In genomic region chr13:80885103-80885833, GRCm38 (mm10) we compare ENCODE assay signal across 8 mouse cellular contexts. TPM values are rescaled to one million over a fixed set of nuclear protein-coding genes. Genes with fewer than 3 reads are reported as not detected.
DNase-seq lines count a peak whose midpoint lies in the region; ATAC-seq and TF ChIP-seq lines count a peak whose summit lies in the region.

No protein-coding gene starts in this region.

- H3K4me2 ChIP-seq in embryonic facial prominence, embryonic 15.5 days (replicated peaks) = peak overlapping the region; percentile 51
- peak overlapping the region; percentile 61 for H3K4me2 ChIP-seq in limb, embryonic 14.5 days (replicated peaks; ENCODE audit: low read depth, low read length, severe bottlenecking)
- H3K4me2 ChIP-seq in midbrain, embryonic 16.5 days (ENCODE audit: low read length) = peak overlapping the region; percentile 51

- H3K36me3 ChIP-seq in embryonic facial prominence, embryonic 15.5 days = peaks cover 8% of the 10 kb centered on the region
- H3K36me3 ChIP-seq in limb, embryonic 14.5 days (ENCODE audit: control insufficient read depth, insufficient read depth, low read length) = peaks cover 18% of the 10 kb centered on the region
- peaks cover 13% of the 10 kb centered on the region for H3K36me3 ChIP-seq in midbrain, embryonic 16.5 days (ENCODE audit: control insufficient read depth, insufficient read depth, low read length)
- peaks cover 9% of the 10 kb centered on the region for H3K36me3 ChIP-seq in spleen, adult 2 months (ENCODE audit: control insufficient read depth, insufficient read depth, low read length)

- TF ChIP-seq POLR2A in bone marrow macrophage, adult 2 months (IDR thresholded peaks at IDR 0.05; ENCODE audit: borderline replicate concordance, low read depth, low read length) = no peak; the same call in 1 of the 2 replicates
- TF ChIP-seq POLR2A in limb, embryonic 14.5 days (IDR thresholded peaks at IDR 0.05; ENCODE audit: borderline replicate concordance, extremely low read depth, insufficient read depth, insufficient read length) = peak; percentile 76; the same call in 1 of the 2 replicates
- peak; percentile 20; the same call in 1 of the 2 replicates for TF ChIP-seq POLR2A in spleen, adult 2 months (IDR thresholded peaks at IDR 0.05; ENCODE audit: low read depth, low read length)

- no peak for TF ChIP-seq CTCF in bone marrow macrophage, adult 2 months (IDR thresholded peaks at IDR 0.05; ENCODE audit: low read depth, low read length)
- no peak for TF ChIP-seq CTCF in spleen, adult 2 months (IDR thresholded peaks at IDR 0.05; ENCODE audit: extremely low read depth, insufficient read depth, insufficient read length, insufficient replicate concordance)

- H3K27ac ChIP-seq in bone marrow macrophage, adult 2 months (ENCODE audit: insufficient read depth, low read depth, low read length) = peak overlapping the region; percentile 94
- peak overlapping the region; percentile 100 for H3K27ac ChIP-seq in embryonic facial prominence, embryonic 15.5 days (replicated peaks)
- H3K27ac ChIP-seq in limb, embryonic 14.5 days (replicated peaks; ENCODE audit: low read depth, low read length) = peak overlapping the region; percentile 100
- peak overlapping the region; percentile 100 for H3K27ac ChIP-seq in midbrain, embryonic 16.5 days (ENCODE audit: low read length)
- peak overlapping the region; percentile 100 for H3K27ac ChIP-seq in spleen, adult 2 months (ENCODE audit: insufficient read depth, low read length)

- H3K9ac ChIP-seq in embryonic facial prominence, embryonic 15.5 days = peak overlapping the region; percentile 96
- H3K9ac ChIP-seq in limb, embryonic 14.5 days (ENCODE audit: low read depth, low read length, severe bottlenecking) = peak overlapping the region; percentile 100
- H3K9ac ChIP-seq in midbrain, embryonic 16.5 days (ENCODE audit: low read depth, low read length) = peak overlapping the region; percentile 100

- DNase-seq in A20 (ENCODE audit: low read depth, low spot score) = peak; percentile 98
- DNase-seq in heart, adult 9 months (ENCODE audit: low spot score in 2 of 2) = peak; percentile 92 to 95
- peak; percentile 97 for DNase-seq in kidney, adult 9 months
- peak; percentile 98 for DNase-seq in limb, embryonic 14.5 days (ENCODE audit: low spot score)
- peak; percentile 92 for DNase-seq in spleen, adult 2 months (ENCODE audit: low read depth in 1 of 2, low spot score in 2 of 2)

- peak overlapping the region; percentile 85 for H3K4me3 ChIP-seq in bone marrow macrophage, adult 2 months (ENCODE audit: insufficient read depth, low read length)
- H3K4me3 ChIP-seq in embryonic facial prominence, embryonic 15.5 days (replicated peaks) = peak overlapping the region; percentile 71
- H3K4me3 ChIP-seq in limb, embryonic 14.5 days (replicated peaks; ENCODE audit: low read length) = peak overlapping the region; percentile 91
- H3K4me3 ChIP-seq in midbrain, embryonic 16.5 days (ENCODE audit: low read depth, low read length) = peak overlapping the region; percentile 83
- H3K4me3 ChIP-seq in spleen, adult 2 months (ENCODE audit: extremely low read depth, insufficient read depth, insufficient read length) = peak overlapping the region; percentile 94

- no peaks in the 10 kb centered on the region for H3K9me3 ChIP-seq in embryonic facial prominence, embryonic 15.5 days (replicated peaks)
- H3K9me3 ChIP-seq in limb, embryonic 14.5 days (ENCODE audit: control insufficient read depth, low read length) = no peaks in the 10 kb centered on the region
- no peaks in the 10 kb centered on the region for H3K9me3 ChIP-seq in midbrain, embryonic 16.5 days (replicated peaks; ENCODE audit: control insufficient read depth, low read length, poor library complexity, severe bottlenecking)

- 2% methylated on average over 47 of the region's 47 CpGs for WGBS in embryonic facial prominence, embryonic 15.5 days
- WGBS in limb, embryonic 14.5 days = under 1% methylated on average over 42 of the region's 47 CpGs
- under 1% methylated on average over 39 of the region's 47 CpGs for WGBS in midbrain, embryonic 16.5 days
- under 1% methylated on average over 47 of the region's 47 CpGs for WGBS in spleen, adult 2 months

- ATAC-seq in embryonic facial prominence, embryonic 15.5 days (ENCODE audit: insufficient number of reproducible peaks, low FRiP score, low TSS enrichment, low read depth) = peak; percentile 90
- ATAC-seq in limb, embryonic 14.5 days (ENCODE audit: low FRiP score, low read depth) = peak; percentile 82
- peak; percentile 94 for ATAC-seq in midbrain, embryonic 16.5 days

- H3K27me3 ChIP-seq in embryonic facial prominence, embryonic 15.5 days = no peaks in the 10 kb centered on the region
- no peaks in the 10 kb centered on the region for H3K27me3 ChIP-seq in limb, embryonic 14.5 days (ENCODE audit: control insufficient read depth, insufficient read depth, low read length)
- no peaks in the 10 kb centered on the region for H3K27me3 ChIP-seq in midbrain, embryonic 16.5 days (ENCODE audit: control insufficient read depth, insufficient read depth, low read depth, low read length)
- no peaks in the 10 kb centered on the region for H3K27me3 ChIP-seq in spleen, adult 2 months (ENCODE audit: control insufficient read depth, insufficient read depth, low read length)

- H3K4me1 ChIP-seq in bone marrow macrophage, adult 2 months (ENCODE audit: control insufficient read depth, insufficient read depth, low read length) = peaks cover 5% of the 10 kb centered on the region; the same call in 1 of the 2 replicates
- peaks cover 4% of the 10 kb centered on the region; the same call in 1 of the 2 replicates for H3K4me1 ChIP-seq in embryonic facial prominence, embryonic 15.5 days
- H3K4me1 ChIP-seq in limb, embryonic 14.5 days (ENCODE audit: control insufficient read depth, insufficient read depth, low read length) = peaks cover 7% of the 10 kb centered on the region
- peaks cover 3% of the 10 kb centered on the region; the same call in 1 of the 2 replicates for H3K4me1 ChIP-seq in midbrain, embryonic 16.5 days (ENCODE audit: control insufficient read depth, insufficient read depth, low read length)
- H3K4me1 ChIP-seq in spleen, adult 2 months (ENCODE audit: control insufficient read depth, insufficient read depth, insufficient read length) = no peaks in the 10 kb centered on the region; the same call in 1 of the 2 replicates

RNA-seq across cellular contexts. Expression of gene Arrdc3, which starts 2.1 kb away (rescaled TPM):
- 23.2 and 25.6 TPM in 2 replicates for polyA plus RNA-seq in bone marrow macrophage, adult 2 months (2012; ENCODE audit: insufficient read depth, insufficient read length, missing spikeins)
- 45.7 and 51.8 TPM in 2 replicates for polyA plus RNA-seq in embryonic facial prominence, embryonic 15.5 days (2015; fragmentation: Nextera tagmentation; extraction: Ambion mirVana)
- polyA plus RNA-seq in limb, embryonic 14.5 days (2012; rRNA removed) = 49.4 and 59.0 TPM in 2 replicates
- 66.1 and 66.5 TPM in 2 replicates for polyA plus RNA-seq in limb, embryonic 14.5 days (2014; fragmentation: Nextera tagmentation; extraction: Ambion mirVana)
- polyA plus RNA-seq in midbrain, embryonic 16.5 days (2015; fragmentation: Nextera tagmentation; extraction: Ambion mirVana) = 53.4 and 55.8 TPM in 2 replicates
- 13.8 and 13.9 TPM in 2 replicates for polyA plus RNA-seq in spleen, adult 2 months (2012; rRNA removed)

Comparison
In these comparisons a context has a peak if more than half of its experiments do, and no peak if none do; other contexts are left out.
1. Peak in every context shown above with its lines: DNase-seq, ATAC-seq, H3K4me3 ChIP-seq and H3K27ac ChIP-seq.